Mouse (Mus musculus) cerebellum, adult 2 months (tissue): ENCODE measurements at regions not wholly inside any gene's neighbourhood (a gene's known extent, or its start where the extent isn't known, plus 50 kb on each side); places are given as distances from the start of the nearest gene placed in this dataset.

Source experiments
- DNase-seq, 2 experiments: peaks; one replicate each; pipeline ENCODE4 v3.0.0; 2021
- H3K27ac ChIP-seq: fragments of 200-500 bp; 2 replicates; pipeline ENCODE4 v1.5.1; 2012; ENCODE audit warnings: low read length, control low read depth, inconsistent platforms; ENCODE audit not compliant: insufficient read depth
- H3K27me3 ChIP-seq: fragments of 200-500 bp; 2 replicates; pipeline ENCODE4 v1.6.1; 2012; ENCODE audit warnings: inconsistent platforms, mild to moderate bottlenecking, low read length, moderate library complexity; ENCODE audit not compliant: control insufficient read depth, insufficient read depth
- H3K4me1 ChIP-seq: fragments of 200-500 bp; 2 replicates; pipeline ENCODE4 v1.6.1; 2011; ENCODE audit warnings: low read length; ENCODE audit not compliant: control insufficient read depth, insufficient read depth
- H3K4me3 ChIP-seq: fragments of 200-500 bp; replicated peaks from 2 replicates; pipeline ENCODE3; 2011; ENCODE audit warnings: mild to moderate bottlenecking, low read depth, low read length, control low read depth; ENCODE audit not compliant: insufficient read depth
- CTCF ChIP-seq: fragments of 200-500 bp; IDR thresholded peaks from 2 replicates; pipeline ENCODE4 v1.5.1; 2011; ENCODE audit warnings: low read depth, mild to moderate bottlenecking, control low read depth, low read length, moderate library complexity, borderline replicate concordance; ENCODE audit not compliant: insufficient read depth
- POLR2A ChIP-seq: fragments of 200-500 bp; IDR thresholded peaks from 2 replicates; pipeline ENCODE4 v1.6.1; 2011; ENCODE audit warnings: low read length, control low read depth, borderline replicate concordance; ENCODE audit not compliant: insufficient read depth
- WGBS: fragments of 180-500 bp; shearing (Covaris S2); methylation state at CpG from one replicate; pipeline ENCODE4 v1.1.7; 2018; 5-methylcytosine and 5-hydroxymethylcytosine counted together

- Histone ChIP-seq H3K4me1 (peaks cover 3% of the 10 kb centered on the region; the same call in 1 of the 2 replicates), H3K27ac (no peak overlapping the region), H3K27me3 (no peaks in the 10 kb centered on the region; the same call in 1 of the 2 replicates), H3K4me3 (no peak overlapping the region)
- 27% methylated on average over 3 of the region's 3 CpGs for WGBS
- TF ChIP-seq POLR2A (no peak), CTCF (no peak)
- peak; percentile 57 to 80 for DNase-seq
These were observed 95.0 kb upstream of the Rbfox1 start for GRCm38 (mm10) chr16:5790161-5790560.

DNA sequence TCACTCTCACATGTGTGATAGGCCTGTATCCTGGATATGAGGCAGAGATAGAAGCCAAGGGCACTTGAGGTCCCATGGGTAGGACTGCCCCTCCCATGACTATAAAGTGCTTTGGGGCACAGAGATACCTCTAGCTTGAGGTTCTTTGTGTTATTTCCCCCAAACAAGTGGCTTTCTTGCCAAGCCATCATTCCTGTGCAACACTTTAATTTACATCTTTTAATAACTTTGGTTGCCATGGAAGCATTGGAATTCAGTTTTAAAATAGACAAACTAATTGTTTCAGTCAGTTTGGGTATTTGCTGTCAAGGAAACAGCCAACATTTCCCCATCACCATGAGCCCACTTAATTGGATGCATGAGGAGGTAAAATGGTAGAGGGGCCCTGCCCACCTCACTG is 97.9 kb upstream of the Rbfox1 start:
- Histone ChIP-seq H3K4me3 (no peak overlapping the region), H3K27me3 (no peaks in the 10 kb centered on the region; the same call in 1 of the 2 replicates), H3K4me1 (peaks cover 3% of the 10 kb centered on the region; the same call in 1 of the 2 replicates), H3K27ac (no peak overlapping the region)
- no peak for DNase-seq
- TF ChIP-seq POLR2A: no peak
- no peak for TF ChIP-seq CTCF

GRCm38 (mm10) chr16:5766771-5767421 is 118.3 kb upstream of the Rbfox1 start:
- H3K27ac ChIP-seq: no peak overlapping the region

DNA sequence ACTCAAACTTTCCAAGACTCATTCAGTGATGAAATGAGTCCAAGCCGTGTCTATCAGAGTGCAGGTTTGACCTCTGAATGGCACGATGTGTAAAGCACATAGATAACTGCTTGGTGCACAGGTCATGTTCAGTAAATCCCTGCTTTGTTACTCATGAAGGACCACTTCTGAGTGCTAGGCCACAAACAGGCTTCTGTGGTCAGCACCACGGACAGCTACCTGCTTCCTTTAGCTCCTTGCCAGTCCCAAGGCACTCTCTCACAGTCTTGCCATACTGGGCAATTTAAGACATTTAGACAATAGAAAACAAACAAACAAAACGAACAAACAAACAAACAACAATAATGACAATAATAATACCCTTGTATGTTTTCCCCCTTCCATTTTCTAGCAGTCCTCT is 120.0 kb upstream of the Rbfox1 start:
- Histone ChIP-seq H3K4me3 (no peak overlapping the region), H3K4me1 (no peaks in the 10 kb centered on the region), H3K27me3 (no peaks in the 10 kb centered on the region; the same call in 1 of the 2 replicates), H3K27ac (no peak overlapping the region)
- 83% methylated on average over 4 of the region's 4 CpGs for WGBS
- TF ChIP-seq POLR2A: no peak
- TF ChIP-seq CTCF: no peak
- no peak for DNase-seq

More at GRCm38 (mm10) chr16:5766771-5767421, 118.3 kb upstream of the Rbfox1 start:
- 73% methylated on average over 19 of the region's 19 CpGs for WGBS
- no peak for TF ChIP-seq CTCF
- TF ChIP-seq POLR2A: no peak
- no peak for DNase-seq
- no peak overlapping the region for H3K4me3 ChIP-seq
- H3K4me1 ChIP-seq: no peaks in the 10 kb centered on the region
- H3K27me3 ChIP-seq: no peaks in the 10 kb centered on the region; the same call in 1 of the 2 replicates

DNA sequence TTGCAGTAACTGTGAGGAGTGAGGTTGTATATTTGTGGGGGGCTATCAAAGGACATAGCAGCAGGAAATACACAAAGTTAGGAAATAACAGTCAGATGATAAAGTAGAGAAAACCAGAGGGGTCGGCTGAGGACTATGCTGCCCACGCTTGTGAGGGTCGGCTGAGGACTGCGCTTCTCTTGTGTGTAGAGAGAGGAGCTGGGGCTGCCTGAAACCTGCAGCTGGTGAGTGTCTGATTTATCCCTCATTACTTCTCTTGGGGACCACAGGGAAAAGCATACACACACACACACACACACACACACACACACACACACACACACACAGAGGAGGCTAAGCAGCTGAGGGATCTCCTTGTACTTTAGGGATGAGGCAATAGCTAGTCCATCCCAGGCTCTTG is 124.3 kb upstream of the Rbfox1 start:
- no peak overlapping the region for H3K27ac ChIP-seq
- no peaks in the 10 kb centered on the region for H3K4me1 ChIP-seq
- no peak for TF ChIP-seq CTCF
- DNase-seq: no peak
- 96% methylated on average over 4 of the region's 4 CpGs for WGBS
- no peaks in the 10 kb centered on the region for H3K27me3 ChIP-seq
- no peak overlapping the region for H3K4me3 ChIP-seq

DNA sequence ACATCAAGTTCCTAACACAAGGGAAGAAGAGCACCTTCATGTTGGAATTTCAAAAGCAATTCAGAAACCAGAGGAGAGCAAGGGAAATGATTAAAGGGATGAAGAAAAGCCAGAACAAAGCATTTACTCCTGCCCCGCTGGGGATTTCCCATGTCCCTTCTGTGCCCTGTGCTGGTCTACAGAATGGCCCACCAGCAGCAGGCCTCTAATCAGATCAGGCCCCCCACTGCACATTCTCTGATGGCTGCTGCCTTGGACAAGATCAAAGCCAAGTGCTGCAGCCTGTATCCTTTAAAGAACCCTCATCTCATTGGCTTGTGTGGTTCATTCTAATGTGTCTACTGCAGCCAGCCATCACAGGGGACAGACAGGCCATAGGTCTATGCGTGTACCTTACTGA is 126.1 kb upstream of the Rbfox1 start:
- H3K27me3 ChIP-seq: no peaks in the 10 kb centered on the region
- no peak for DNase-seq

DNA sequence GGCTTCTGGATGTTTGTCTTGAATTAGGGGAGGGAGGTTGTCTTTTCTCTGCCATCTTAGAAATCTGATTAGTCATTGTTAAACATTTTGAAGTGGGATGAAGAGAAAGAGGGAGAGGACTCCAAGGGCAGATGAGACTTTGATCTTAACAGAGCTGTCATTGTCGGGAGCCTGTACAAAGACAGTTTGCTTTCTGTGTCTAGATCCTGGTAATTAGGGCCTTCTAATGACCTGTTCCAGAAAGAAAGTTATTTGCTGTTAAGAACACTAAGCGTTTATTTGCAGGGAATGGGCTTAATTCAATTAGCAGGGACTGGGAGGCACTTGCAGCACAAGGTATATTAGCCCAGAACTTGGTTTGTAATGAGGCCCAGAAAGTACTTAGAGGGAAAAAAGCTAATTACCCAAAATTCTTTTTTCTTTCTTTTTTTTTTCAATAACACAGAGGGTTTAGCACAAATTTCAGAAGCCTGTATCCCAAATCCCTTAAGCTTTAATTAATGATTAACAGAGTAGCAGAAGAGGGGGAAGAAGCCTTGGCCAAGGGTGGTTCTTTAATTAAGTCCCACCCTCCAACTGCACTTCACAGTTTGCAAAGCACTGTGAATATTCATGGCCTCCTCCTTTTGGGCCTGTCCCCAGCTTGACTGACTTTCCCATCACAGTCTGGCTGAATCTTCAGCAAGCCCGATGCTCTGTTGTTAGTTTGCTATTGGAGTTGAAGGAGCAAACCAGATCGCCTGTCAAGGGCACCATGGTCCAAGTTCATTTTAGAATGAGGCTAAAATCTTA is 142.2 kb upstream of the Rbfox1 start:
- H3K4me3 ChIP-seq: no peak overlapping the region
- H3K4me1 ChIP-seq: no peaks in the 10 kb centered on the region
- no peak overlapping the region for H3K27ac ChIP-seq
- H3K27me3 ChIP-seq: no peaks in the 10 kb centered on the region
- no peak for DNase-seq
- WGBS: 81% methylated on average over 4 of the region's 4 CpGs
- TF ChIP-seq CTCF (no peak), POLR2A (no peak)

More for the DNA sequence above, 126.1 kb upstream of the Rbfox1 start:
- no peaks in the 10 kb centered on the region for H3K4me1 ChIP-seq
- H3K27ac ChIP-seq: no peak overlapping the region
- TF ChIP-seq POLR2A: no peak
- TF ChIP-seq CTCF: no peak
- 96% methylated on average over 2 of the region's 2 CpGs for WGBS
- no peak overlapping the region for H3K4me3 ChIP-seq

DNA sequence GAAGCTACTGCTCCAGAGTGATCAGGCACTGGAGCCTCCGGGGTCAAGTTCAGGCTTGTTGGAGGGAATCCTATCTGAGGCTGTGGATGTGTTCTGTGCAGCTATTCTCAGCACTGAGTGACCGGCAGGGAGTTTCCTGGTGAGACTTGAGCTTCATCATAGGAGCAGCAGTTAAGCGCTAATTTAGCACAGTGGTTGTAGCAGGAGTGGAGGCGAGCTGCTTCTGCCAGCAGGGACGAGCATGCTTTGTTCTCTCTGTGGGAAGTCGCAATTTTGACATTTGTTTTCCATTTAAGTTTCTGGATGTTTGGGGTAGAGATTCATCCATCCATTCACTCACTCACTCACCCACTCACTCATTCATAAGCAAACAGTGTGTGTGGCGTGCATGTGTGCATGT is 144.4 kb upstream of the Rbfox1 start:
- Histone ChIP-seq H3K27me3 (no peaks in the 10 kb centered on the region), H3K4me3 (no peak overlapping the region), H3K27ac (no peak overlapping the region), H3K4me1 (no peaks in the 10 kb centered on the region)
- no peak for TF ChIP-seq POLR2A
- TF ChIP-seq CTCF: no peak
- 76% methylated on average over 7 of the region's 7 CpGs for WGBS
- DNase-seq: no peak
